Mouse (Mus musculus) kidney, adult 2 months (tissue): ENCODE results near the gene Atat1. TPM values are rescaled to one million over a fixed set of nuclear protein-coding genes. Genes with fewer than 3 reads are reported as not detected.

Experiments used
- DNase-seq: peaks from one replicate; pipeline ENCODE4 v3.0.0; 2021
- H3K27ac ChIP-seq: fragments of 200-500 bp; 2 replicates; pipeline ENCODE4 v1.5.1; 2012; ENCODE audit warnings: low read depth, low read length, control low read depth, inconsistent platforms; ENCODE audit not compliant: insufficient read depth
- H3K27me3 ChIP-seq: fragments of 200-500 bp; replicated peaks from 2 replicates; pipeline ENCODE4 v1.6.1; 2012; ENCODE audit warnings: mild to moderate bottlenecking, moderate library complexity, low read length, inconsistent platforms; ENCODE audit not compliant: control insufficient read depth, insufficient read depth
- H3K36me3 ChIP-seq: fragments of 200-500 bp; 2 replicates; pipeline ENCODE4 v1.6.1; 2012; ENCODE audit warnings: mild to moderate bottlenecking, moderate library complexity, low read length, inconsistent platforms; ENCODE audit not compliant: control insufficient read depth, insufficient read depth
- H3K4me1 ChIP-seq: fragments of 200-500 bp; 2 replicates; pipeline ENCODE4 v1.6.1; 2011; ENCODE audit warnings: low read length; ENCODE audit not compliant: control insufficient read depth, insufficient read depth
- H3K4me3 ChIP-seq: fragments of 200-500 bp; 2 replicates; pipeline ENCODE4 v1.5.1; 2011; ENCODE audit warnings: mild to moderate bottlenecking, low read depth, low read length, control low read depth; ENCODE audit not compliant: insufficient read depth
- CTCF ChIP-seq: fragments of 200-500 bp; conservative IDR thresholded peaks from 2 replicates; pipeline ENCODE4 v1.5.1; 2011; ENCODE audit warnings: low read depth, mild to moderate bottlenecking, control low read depth, low read length, moderate library complexity, mixed read lengths; ENCODE audit not compliant: insufficient read depth, insufficient read length
- POLR2A ChIP-seq: fragments of 200-500 bp; IDR thresholded peaks from one replicate; pipeline ENCODE4 v1.6.1; 2011; ENCODE audit warnings: low read depth, low read length, control low read depth
- WGBS: fragments of 180-500 bp; shearing (Covaris S2); methylation state at CpG from one replicate; pipeline ENCODE4 v1.1.7; 2018; 5-methylcytosine and 5-hydroxymethylcytosine counted together
- polyA plus RNA-seq: library from polyadenylated mRNA; depleted of rRNA; stranded (reverse); fragments of >200 nt; gene quantifications from 2 replicates; pipeline ENCODE4 v1.2.3, GENCODE M21; 2012

The Atat1 gene
- polyA plus RNA-seq, 1 experiment, result 42.9 TPM

GRCm38 (mm10) chr17:35896781-35897643 lies 12.9 kb downstream of the Atat1 start, which contains the start of gene 2310061I04Rik:
Gene 2310061I04Rik (minus strand): TSS chr17:35897431.
- Histone ChIP-seq H3K4me1 (peaks cover 7% of the 10 kb centered on the region; the same call in 1 of the 2 replicates), H3K36me3 (no peaks in the 10 kb centered on the region; the same call in 1 of the 2 replicates), H3K27ac (peak within 1 kb of the TSS; percentile 90), H3K27me3 (no peaks in the 10 kb centered on the region), H3K4me3 (peak within 1 kb of the TSS; percentile 76)
- TF ChIP-seq POLR2A (no peak), CTCF (no peak)
- DNase-seq, result peak; percentile 95
- under 1% methylated on average over 83 of the region's 86 CpGs for WGBS

GRCm38 (mm10) chr17:35887725-35888124 lies 22.1 kb downstream of the Atat1 start:
- no peaks in the 10 kb centered on the region for H3K27me3 ChIP-seq
- TF ChIP-seq POLR2A (no peak), CTCF (no peak)
- H3K27ac ChIP-seq, result no peak overlapping the region
- no peak for DNase-seq
- WGBS, result 87% methylated on average over 15 of the region's 17 CpGs
- H3K36me3 ChIP-seq, result peaks cover 2% of the 10 kb centered on the region
- H3K4me3 ChIP-seq, result no peak overlapping the region
- no peaks in the 10 kb centered on the region for H3K4me1 ChIP-seq

- WGBS, result 96% methylated on average over 14 of the region's 14 CpGs
- Histone ChIP-seq H3K27ac (no peak overlapping the region), H3K36me3 (no peaks in the 10 kb centered on the region; the same call in none of the 2 replicates), H3K4me1 (peaks cover 10% of the 10 kb centered on the region; the same call in 1 of the 2 replicates), H3K4me3 (no peak overlapping the region), H3K27me3 (no peaks in the 10 kb centered on the region)
- DNase-seq, result no peak
- TF ChIP-seq POLR2A (no peak), CTCF (no peak)
Observed at GRCm38 (mm10) chr17:35883777-35884176, 26.1 kb downstream of the Atat1 start.

- H3K27ac ChIP-seq, result no peak overlapping the region
- no peaks in the 10 kb centered on the region for H3K27me3 ChIP-seq
- DNase-seq, result no peak
- TF ChIP-seq POLR2A, result no peak
- TF ChIP-seq CTCF, result no peak
- peaks cover 10% of the 10 kb centered on the region; the same call in 1 of the 2 replicates for H3K4me1 ChIP-seq
- H3K4me3 ChIP-seq, result no peak overlapping the region
- whole genome bisulfite sequencing, result 93% methylated on average over 17 of the region's 17 CpGs
- H3K36me3 ChIP-seq, result no peaks in the 10 kb centered on the region; the same call in none of the 2 replicates
Observed at GRCm38 (mm10) chr17:35882924-35883323, 27.0 kb downstream of the Atat1 start.

- WGBS, result 5% methylated on average over 66 of the region's 66 CpGs
- Histone ChIP-seq H3K27me3 (no peaks in the 10 kb centered on the region), H3K4me3 (peak within 1 kb of the TSS; percentile 64), H3K4me1 (peaks cover 10% of the 10 kb centered on the region; the same call in 1 of the 2 replicates), H3K36me3 (no peaks in the 10 kb centered on the region; the same call in none of the 2 replicates), H3K27ac (no peak within 1 kb of the TSS; the same call in 1 of the 2 replicates)
- TF ChIP-seq CTCF (peak; percentile 81), POLR2A (peak; percentile 28)
- peak; percentile 98 for DNase-seq
Observed at GRCm38 (mm10) chr17:35879245-35880057, 30.4 kb downstream of the Atat1 start, which contains the start of gene Dhx16. Gene Dhx16 (plus strand): TSS chr17:35879819.

- 84% methylated on average over 6 of the region's 6 CpGs for WGBS
- Histone ChIP-seq H3K36me3 (no peaks in the 10 kb centered on the region), H3K4me3 (no peak overlapping the region), H3K27me3 (no peaks in the 10 kb centered on the region), H3K27ac (peak overlapping the region; percentile 31; the same call in 1 of the 2 replicates), H3K4me1 (no peaks in the 10 kb centered on the region; the same call in 1 of the 2 replicates)
- TF ChIP-seq CTCF (no peak), POLR2A (no peak)
- DNase-seq, result peak; percentile 73
Observed at GRCm38 (mm10) chr17:35874721-35875120, 35.2 kb downstream of the Atat1 start.
